Mouse (Mus musculus): ENCODE data around the gene Crtc1. TPM values are rescaled to one million over a fixed set of nuclear protein-coding genes. Genes with fewer than 3 reads are reported as not detected.

Gene Crtc1
- polyA plus RNA-seq, 1 experiment from 2014 or later, result 6.9 TPM

- H3K9me3 ChIP-seq (replicated peaks), result no peaks in the 10 kb centered on the region
- H3K27me3 ChIP-seq (replicated peaks), result no peaks in the 10 kb centered on the region
- peaks cover 100% of the 10 kb centered on the region for H3K36me3 ChIP-seq
- 88% methylated on average over 7 of the region's 7 CpGs for WGBS (ENCODE audit: insufficient replicate concordance)
- H3K9ac ChIP-seq, result no peak overlapping the region
- no peaks in the 10 kb centered on the region for H3K4me1 ChIP-seq
- no peak overlapping the region for H3K4me3 ChIP-seq
- ATAC-seq, result no peak
- no peak overlapping the region for H3K4me2 ChIP-seq
- no peak overlapping the region for H3K27ac ChIP-seq
Observed at GRCm38 (mm10) chr8:70338931-70339330, 100.4 kb downstream of the Crtc1 start.

GRCm38 (mm10) chr8:70332878-70333202, 106.5 kb downstream of the Crtc1 start:
- Histone ChIP-seq H3K4me3 (no peak overlapping the region), H3K4me1 (peaks cover 46% of the 10 kb centered on the region), H3K27me3 (replicated peaks) (peaks cover 18% of the 10 kb centered on the region), H3K36me3 (peaks cover 74% of the 10 kb centered on the region), H3K27ac (no peak overlapping the region), H3K9ac (no peak overlapping the region), H3K9me3 (replicated peaks) (no peaks in the 10 kb centered on the region), H3K4me2 (no peak overlapping the region)
- no peak for ATAC-seq
- WGBS (ENCODE audit: insufficient replicate concordance), result 90% methylated on average over 6 of the region's 6 CpGs

Other genes starting within 250 kb of the Crtc1 start
- 6.6 and 8.5 TPM in 2 replicates for gene Slc25a42, start 227.3 kb downstream of the Crtc1 start, polyA plus RNA-seq (2016; fragmentation: Nextera tagmentation; extraction: Ambion mirVana)
- 24.4 and 24.7 TPM in 2 replicates for gene Sugp2, start 205.4 kb downstream of the Crtc1 start, polyA plus RNA-seq (2016; fragmentation: Nextera tagmentation; extraction: Ambion mirVana)
- 23.9 and 24.8 TPM in 2 replicates for gene Armc6, start 205.1 kb downstream of the Crtc1 start, polyA plus RNA-seq (2016; fragmentation: Nextera tagmentation; extraction: Ambion mirVana)
- gene Homer3, start 156.8 kb downstream of the Crtc1 start, polyA plus RNA-seq (2016; fragmentation: Nextera tagmentation; extraction: Ambion mirVana), result 19.6 and 21.4 TPM in 2 replicates
- gene Ddx49, start 137.1 kb downstream of the Crtc1 start, polyA plus RNA-seq (2016; fragmentation: Nextera tagmentation; extraction: Ambion mirVana), result 37.0 and 40.0 TPM in 2 replicates
- 205 and 212 TPM in 2 replicates for gene Cope, start 137.1 kb downstream of the Crtc1 start, polyA plus RNA-seq (2016; fragmentation: Nextera tagmentation; extraction: Ambion mirVana)
- gene Cers1, start 123.8 kb downstream of the Crtc1 start, polyA plus RNA-seq (2016; fragmentation: Nextera tagmentation; extraction: Ambion mirVana), result 0.45 and 0.63 TPM in 2 replicates
- 1.0 and 1.5 TPM in 2 replicates for gene Gdf1, start 109.8 kb downstream of the Crtc1 start, polyA plus RNA-seq (2016; fragmentation: Nextera tagmentation; extraction: Ambion mirVana)
- 30.4 and 30.5 TPM in 2 replicates for gene Upf1, start 86.3 kb downstream of the Crtc1 start, polyA plus RNA-seq (2016; fragmentation: Nextera tagmentation; extraction: Ambion mirVana)
- gene Comp, start 66.0 kb downstream of the Crtc1 start, polyA plus RNA-seq (2016; fragmentation: Nextera tagmentation; extraction: Ambion mirVana), result 0.27 and 0.63 TPM in 2 replicates
- gene Klhl26, start 37.4 kb upstream of the Crtc1 start, polyA plus RNA-seq (2016; fragmentation: Nextera tagmentation; extraction: Ambion mirVana), result 9.4 and 9.5 TPM in 2 replicates
- gene Tmem59l, start 47.8 kb upstream of the Crtc1 start, polyA plus RNA-seq (2016; fragmentation: Nextera tagmentation; extraction: Ambion mirVana), result 0.18 and 0.37 TPM in 2 replicates
- gene Crlf1, start 53.6 kb upstream of the Crtc1 start, polyA plus RNA-seq (2016; fragmentation: Nextera tagmentation; extraction: Ambion mirVana), result 3.9 and 4.0 TPM in 2 replicates
- gene Rex1bd, start 67.2 kb upstream of the Crtc1 start, polyA plus RNA-seq (2016; fragmentation: Nextera tagmentation; extraction: Ambion mirVana), result 85.6 and 86.6 TPM in 2 replicates
- gene Uba52, start 71.2 kb upstream of the Crtc1 start, polyA plus RNA-seq (2016; fragmentation: Nextera tagmentation; extraction: Ambion mirVana), result 841 and 876 TPM in 2 replicates
- gene Fkbp8, start 88.1 kb upstream of the Crtc1 start, polyA plus RNA-seq (2016; fragmentation: Nextera tagmentation; extraction: Ambion mirVana), result 223 and 224 TPM in 2 replicates
- gene Kxd1, start 88.4 kb upstream of the Crtc1 start, polyA plus RNA-seq (2016; fragmentation: Nextera tagmentation; extraction: Ambion mirVana), result 44.7 and 45.0 TPM in 2 replicates
- gene Ell, start 99.9 kb upstream of the Crtc1 start, polyA plus RNA-seq (2016; fragmentation: Nextera tagmentation; extraction: Ambion mirVana), result 13.1 TPM in 2 replicates
- gene Isyna1, start 154.8 kb upstream of the Crtc1 start, polyA plus RNA-seq (2016; fragmentation: Nextera tagmentation; extraction: Ambion mirVana), result 114 and 115 TPM in 2 replicates
- 96.4 and 98.0 TPM in 2 replicates for gene Ssbp4, start 169.3 kb upstream of the Crtc1 start, polyA plus RNA-seq (2016; fragmentation: Nextera tagmentation; extraction: Ambion mirVana)
- gene Lrrc25, start 176.6 kb upstream of the Crtc1 start, polyA plus RNA-seq (2016; fragmentation: Nextera tagmentation; extraction: Ambion mirVana), result 4.1 and 4.6 TPM in 2 replicates
- gene Gdf15, start 192.9 kb upstream of the Crtc1 start, polyA plus RNA-seq (2016; fragmentation: Nextera tagmentation; extraction: Ambion mirVana), result 4.4 and 4.9 TPM in 2 replicates
- gene Pgpep1, start 220.8 kb upstream of the Crtc1 start, polyA plus RNA-seq (2016; fragmentation: Nextera tagmentation; extraction: Ambion mirVana), result 19.6 and 24.2 TPM in 2 replicates
- 266 and 269 TPM in 2 replicates for gene Lsm4, start 233.7 kb upstream of the Crtc1 start, polyA plus RNA-seq (2016; fragmentation: Nextera tagmentation; extraction: Ambion mirVana)